Mouse (Mus musculus): ENCODE data around the gene Fgf7.
A peak's percentile ranks its signal among the peaks of the same experiment; 100 is the strongest.

Gene Fgf7

GRCm38 (mm10) chr2:126034379-126035005, at the start of gene Fgf7:
TSS of gene Fgf7 (plus strand) at chr2:126034658.
- DNase-seq = peak; percentile 55

GRCm38 (mm10) chr2:126002291-126002690, 32.2 kb upstream of the Fgf7 start:
- no peak for DNase-seq

- DNase-seq = peak; percentile 79
Measured at GRCm38 (mm10) chr2:126006088-126006487, 28.4 kb upstream of the Fgf7 start.

- DNase-seq = no peak
Measured at GRCm38 (mm10) chr2:126006742-126007141, 27.7 kb upstream of the Fgf7 start.

- DNase-seq = no peak
Measured at GRCm38 (mm10) chr2:126014989-126015710, 19.3 kb upstream of the Fgf7 start.

GRCm38 (mm10) chr2:126015763-126016473, 18.5 kb upstream of the Fgf7 start:
- no peak for DNase-seq

GRCm38 (mm10) chr2:126031186-126031900, 3.1 kb upstream of the Fgf7 start:
- no peak for DNase-seq

GRCm38 (mm10) chr2:126033114-126033972, 1.1 kb upstream of the Fgf7 start:
- peak; percentile 36 for DNase-seq

- DNase-seq = no peak
Measured at GRCm38 (mm10) chr2:126035013-126035770, 734 bp downstream of the Fgf7 start.

GRCm38 (mm10) chr2:126036121-126036520, 1.7 kb downstream of the Fgf7 start:
- no peak for DNase-seq

- no peak for DNase-seq
Measured at GRCm38 (mm10) chr2:126038221-126039000, 4.0 kb downstream of the Fgf7 start.

- no peak for DNase-seq
Measured at GRCm38 (mm10) chr2:126039414-126039891, 5.0 kb downstream of the Fgf7 start.

GRCm38 (mm10) chr2:126040651-126041050, 6.2 kb downstream of the Fgf7 start:
- no peak for DNase-seq

- DNase-seq = no peak
Measured at GRCm38 (mm10) chr2:126041237-126041636, 6.8 kb downstream of the Fgf7 start.

- DNase-seq = no peak
Measured at GRCm38 (mm10) chr2:126042674-126043073, 8.2 kb downstream of the Fgf7 start.

- DNase-seq = no peak
Measured at GRCm38 (mm10) chr2:126045621-126046020, 11.2 kb downstream of the Fgf7 start.

- no peak for DNase-seq
Measured at GRCm38 (mm10) chr2:126052749-126053557, 18.5 kb downstream of the Fgf7 start.

GRCm38 (mm10) chr2:126053657-126054056, 19.2 kb downstream of the Fgf7 start:
- no peak for DNase-seq

GRCm38 (mm10) chr2:126060595-126060994, 26.1 kb downstream of the Fgf7 start:
- DNase-seq = peak; percentile 18

Data from kidney, postnatal 10 days (tissue).